ENCODE assay signal across 7 mouse cellular contexts in genomic region chr8:20436956-20437355, GRCm38 (mm10).
DNase-seq lines count a peak whose midpoint lies in the region.
"Not testable (repeated sequence)": the region's sequence is repeated elsewhere in the genome, so short reads cannot be mapped to it uniquely, and the experiment has no call there.

No protein-coding gene starts in this region.

- intact Hi-C loops in gastrocnemius, postnatal 14 days (cut with DNase I; ENCODE audit: low total_unique reads): not testable (repeated sequence)

- DNase-seq in T-cell, adult 2 months (ENCODE audit: low spot score): peak; percentile 18
- DNase-seq in cerebellum, postnatal 25 days: peak; percentile 22
- DNase-seq in gastrocnemius, postnatal 14 days: peak; percentile 43
- peak; percentile 4 for DNase-seq in kidney, adult 18-20 months
- DNase-seq in lung, adult 18-20 months: peak; percentile 9 to 24
- DNase-seq in ovary, postnatal 36 days (ENCODE audit: low spot score): peak; percentile 18
- DNase-seq in thymus, postnatal 10 days (ENCODE audit: low spot score in 2 of 2): peak; percentile 32 to 49

Comparison
In these comparisons a context has a peak if more than half of its experiments do, and no peak if none do; other contexts are left out.
1. Peak in every context shown above with its lines: DNase-seq.